Mouse (Mus musculus) brain, embryonic 14.5 days (tissue): ENCODE measurements around the gene Pepd.

Experiments used
- CTCF ChIP-seq: fragments of 200-500 bp; IDR thresholded peaks from 2 replicates; pipeline ENCODE4 v1.5.1; 2012; ENCODE audit warnings: inconsistent platforms, mild to moderate bottlenecking, moderate library complexity, borderline replicate concordance; ENCODE audit not compliant: insufficient read depth, insufficient read length; ENCODE audit errors: extremely low read depth
- POLR2A ChIP-seq: fragments of 200-500 bp; IDR thresholded peaks from 2 replicates; pipeline ENCODE4 v1.6.1; 2012; ENCODE audit warnings: mild to moderate bottlenecking, inconsistent platforms, borderline replicate concordance; ENCODE audit not compliant: poor library complexity, insufficient read depth, insufficient read length, severe bottlenecking; ENCODE audit errors: extremely low read depth

DNA sequence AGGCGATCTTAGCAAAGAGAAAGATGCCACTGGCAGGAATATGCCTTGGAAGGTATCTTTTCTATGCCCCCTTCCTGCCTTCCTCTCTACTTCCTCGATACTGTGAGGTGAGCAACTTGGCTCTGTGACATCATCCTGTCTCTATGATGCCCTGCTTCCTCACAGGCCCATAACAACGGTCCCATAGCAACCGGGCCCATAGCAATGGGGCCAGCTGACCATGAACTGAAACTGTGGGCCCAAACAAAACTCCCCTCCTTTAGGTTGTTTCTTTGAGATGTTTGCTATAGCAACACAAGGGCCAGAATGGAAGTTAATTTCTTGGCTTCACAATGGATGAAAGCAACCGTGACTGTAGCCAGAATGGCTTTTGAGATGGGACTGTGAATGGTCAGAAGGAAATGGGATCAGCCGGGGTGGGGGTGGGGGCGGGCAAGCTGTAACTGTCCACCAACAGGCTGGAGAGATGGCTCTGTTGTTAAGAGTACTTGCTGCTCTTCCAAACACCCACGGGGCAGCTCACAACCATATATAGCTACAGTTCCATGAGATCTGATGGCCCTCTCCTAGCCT, 154.5 kb downstream of the Pepd start:
- TF ChIP-seq POLR2A (no peak), CTCF (no peak)
